Mouse (Mus musculus) spleen, adult 2 months (tissue): ENCODE results near the gene Snx19. TPM values are rescaled to one million over a fixed set of nuclear protein-coding genes. Genes with fewer than 3 reads are reported as not detected.

Source experiments
- DNase-seq, 2 experiments: peaks; one replicate each; pipeline versions ENCODE4 v3.0.0 to v3.0.0-alpha.2; 2012 to 2021; ENCODE audit warnings: low spot score in 2 of 2, low read depth in 1 of 2
- H3K27ac ChIP-seq: fragments of 200-500 bp; 2 replicates; pipeline ENCODE4 v1.5.1; 2012; ENCODE audit warnings: low read length, inconsistent platforms; ENCODE audit not compliant: insufficient read depth
- H3K27me3 ChIP-seq: fragments of 200-500 bp; 2 replicates; pipeline ENCODE4 v1.6.1; 2012; ENCODE audit warnings: mild to moderate bottlenecking, moderate library complexity, low read length, inconsistent platforms; ENCODE audit not compliant: control insufficient read depth, insufficient read depth
- H3K36me3 ChIP-seq: fragments of 200-500 bp; 2 replicates; pipeline ENCODE4 v1.6.1; 2012; ENCODE audit warnings: mild to moderate bottlenecking, low read length, inconsistent platforms; ENCODE audit not compliant: control insufficient read depth, insufficient read depth
- H3K4me1 ChIP-seq: fragments of 200-500 bp; 2 replicates; pipeline ENCODE4 v1.6.1; 2011; ENCODE audit warnings: inconsistent platforms; ENCODE audit not compliant: control insufficient read depth, insufficient read depth, insufficient read length
- H3K4me3 ChIP-seq: fragments of 200-500 bp; 2 replicates; pipeline ENCODE4 v1.5.1; 2011; ENCODE audit warnings: mild to moderate bottlenecking, inconsistent platforms; ENCODE audit not compliant: insufficient read depth, insufficient read length; ENCODE audit errors: extremely low read depth
- CTCF ChIP-seq: fragments of 200-500 bp; IDR thresholded peaks from 2 replicates; pipeline ENCODE4 v1.5.1; 2011; ENCODE audit warnings: mild to moderate bottlenecking, inconsistent platforms; ENCODE audit not compliant: insufficient read depth, insufficient read length, insufficient replicate concordance; ENCODE audit errors: extremely low read depth
- POLR2A ChIP-seq: fragments of 200-500 bp; IDR thresholded peaks from 2 replicates; pipeline ENCODE4 v1.6.1; 2011; ENCODE audit warnings: low read depth, low read length, inconsistent platforms
- WGBS: fragments of 180-500 bp; shearing (Covaris S2); methylation state at CpG from one replicate; pipeline ENCODE4 v1.1.7; 2018; 5-methylcytosine and 5-hydroxymethylcytosine counted together
- polyA plus RNA-seq: library from polyadenylated mRNA; depleted of rRNA; stranded (reverse); fragments of >200 nt; gene quantifications from 2 replicates; pipeline ENCODE4 v1.2.3, GENCODE M21; 2012

The Snx19 gene
- polyA plus RNA-seq, 1 experiment: 7.0 TPM

- WGBS: 64% methylated on average over 4 of the region's 4 CpGs
- no peaks in the 10 kb centered on the region for H3K4me1 ChIP-seq
- H3K36me3 ChIP-seq: peaks cover 20% of the 10 kb centered on the region
- H3K27ac ChIP-seq: no peak overlapping the region
- no peak overlapping the region for H3K4me3 ChIP-seq
- DNase-seq: no peak
- H3K27me3 ChIP-seq: no peaks in the 10 kb centered on the region
- TF ChIP-seq POLR2A (no peak), CTCF (no peak)
Observed at GRCm38 (mm10) chr9:30448459-30448858, 21.6 kb downstream of the Snx19 start.

GRCm38 (mm10) chr9:30449862-30450261, 23.0 kb downstream of the Snx19 start:
- 83% methylated on average over 2 of the region's 2 CpGs for WGBS
- no peak for DNase-seq
- peaks cover 17% of the 10 kb centered on the region for H3K36me3 ChIP-seq
- TF ChIP-seq CTCF (no peak), POLR2A (no peak)
- no peaks in the 10 kb centered on the region for H3K4me1 ChIP-seq
- H3K27ac ChIP-seq: no peak overlapping the region
- H3K27me3 ChIP-seq: no peaks in the 10 kb centered on the region
- no peak overlapping the region for H3K4me3 ChIP-seq

DNA sequence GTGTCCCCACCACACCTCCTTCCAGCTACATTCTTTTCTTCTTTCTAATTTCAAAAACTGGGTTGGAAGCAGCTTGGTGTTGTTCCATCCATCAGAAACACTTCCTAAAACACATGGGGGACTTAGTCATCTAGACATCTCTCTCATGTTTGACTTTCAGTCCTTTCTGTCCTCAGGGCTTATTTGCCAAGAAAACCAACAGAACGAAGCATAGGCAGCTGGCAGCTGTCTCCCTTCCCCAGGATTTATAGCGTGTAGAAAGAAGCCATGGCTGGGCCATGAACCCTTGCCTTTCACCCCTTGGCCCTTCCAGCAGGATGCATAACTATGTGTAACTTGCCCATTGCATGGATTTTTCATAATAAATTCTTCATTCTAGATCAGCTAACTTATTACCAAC, 23.9 kb downstream of the Snx19 start:
- no peaks in the 10 kb centered on the region for H3K27me3 ChIP-seq
- TF ChIP-seq POLR2A: no peak
- no peak for TF ChIP-seq CTCF
- H3K36me3 ChIP-seq: peaks cover 14% of the 10 kb centered on the region
- H3K4me3 ChIP-seq: no peak overlapping the region
- 91% methylated on average over 2 of the region's 2 CpGs for WGBS
- no peaks in the 10 kb centered on the region for H3K4me1 ChIP-seq
- H3K27ac ChIP-seq: no peak overlapping the region
- no peak for DNase-seq

DNA sequence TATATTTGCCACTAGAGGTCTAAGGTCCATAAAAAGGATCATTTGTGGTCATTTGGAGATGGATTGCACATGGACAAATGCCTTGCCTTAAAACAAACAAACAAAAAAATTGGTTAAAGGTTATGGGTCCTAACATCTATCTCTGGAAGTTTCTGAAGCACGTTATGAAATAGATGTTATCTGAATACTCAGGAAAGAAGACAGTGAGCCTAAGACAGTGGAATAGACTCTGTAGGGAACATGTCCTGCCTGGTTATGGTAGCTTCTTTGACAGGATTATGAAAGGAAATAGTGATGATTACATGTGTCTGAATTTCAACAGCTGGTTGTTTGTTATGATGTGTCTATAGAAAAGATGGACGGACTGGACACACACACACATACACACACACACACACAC, 27.6 kb downstream of the Snx19 start:
- no peak for DNase-seq
- Histone ChIP-seq H3K36me3 (peaks cover 14% of the 10 kb centered on the region), H3K4me1 (no peaks in the 10 kb centered on the region), H3K4me3 (no peak overlapping the region), H3K27me3 (no peaks in the 10 kb centered on the region), H3K27ac (no peak overlapping the region)
- 73% methylated on average over 2 of the region's 2 CpGs for WGBS
- TF ChIP-seq CTCF: no peak
- no peak for TF ChIP-seq POLR2A

DNA sequence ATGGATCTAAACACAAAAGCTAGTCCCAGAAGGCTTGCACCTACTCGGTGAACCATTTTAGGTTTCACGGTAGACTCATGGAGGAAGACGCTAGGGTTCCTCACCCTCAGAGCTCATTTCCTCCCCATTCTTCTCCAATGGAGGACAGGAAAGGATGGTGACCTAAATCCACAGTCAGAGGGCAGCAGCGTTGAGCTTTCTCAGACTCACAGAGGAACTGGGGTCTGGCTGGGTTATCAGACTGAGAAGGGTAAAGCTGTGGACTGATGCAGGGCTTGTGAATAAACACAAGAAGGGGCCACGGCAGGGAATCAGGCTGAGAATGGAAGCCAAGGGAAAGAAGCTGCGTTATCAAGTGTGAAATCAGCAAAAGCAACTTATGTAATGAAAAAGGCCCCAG, 29.3 kb downstream of the Snx19 start:
- Histone ChIP-seq H3K4me3 (no peak overlapping the region), H3K27me3 (no peaks in the 10 kb centered on the region), H3K27ac (no peak overlapping the region), H3K36me3 (peaks cover 8% of the 10 kb centered on the region), H3K4me1 (no peaks in the 10 kb centered on the region)
- DNase-seq: no peak
- WGBS: 68% methylated on average over 6 of the region's 6 CpGs
- no peak for TF ChIP-seq POLR2A
- no peak for TF ChIP-seq CTCF

DNA sequence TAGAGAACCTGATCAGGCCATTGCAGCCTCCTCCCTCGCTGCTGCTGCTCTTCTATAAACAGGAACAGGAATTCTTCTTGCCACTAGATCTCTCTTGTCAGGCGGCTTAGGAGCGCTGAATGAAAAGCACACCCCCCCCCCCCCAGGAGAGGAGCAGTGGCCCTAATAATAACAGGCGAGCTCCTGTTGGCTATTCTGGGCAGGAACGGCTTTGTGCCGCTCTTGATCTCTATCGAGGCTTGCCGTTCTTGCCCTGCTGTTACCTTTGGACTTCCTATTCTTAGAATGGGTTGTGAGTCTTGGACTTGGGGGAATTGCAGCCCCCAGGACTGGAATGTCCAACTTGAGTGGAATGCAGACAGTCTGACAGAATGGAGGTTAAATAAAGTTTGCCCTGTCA, 33.6 kb downstream of the Snx19 start:
- Histone ChIP-seq H3K4me1 (no peaks in the 10 kb centered on the region), H3K36me3 (peaks cover 13% of the 10 kb centered on the region), H3K27ac (no peak overlapping the region), H3K4me3 (no peak overlapping the region), H3K27me3 (no peaks in the 10 kb centered on the region)
- no peak for DNase-seq
- WGBS: 93% methylated on average over 8 of the region's 8 CpGs
- TF ChIP-seq CTCF: no peak
- TF ChIP-seq POLR2A: no peak

- TF ChIP-seq CTCF (no peak), POLR2A (no peak)
- H3K27ac ChIP-seq: no peak overlapping the region
Observed at GRCm38 (mm10) chr9:30464661-30465060, 37.8 kb downstream of the Snx19 start.

GRCm38 (mm10) chr9:30480043-30480442, 53.1 kb downstream of the Snx19 start:
- Histone ChIP-seq H3K4me1 (no peaks in the 10 kb centered on the region), H3K27me3 (no peaks in the 10 kb centered on the region), H3K4me3 (no peak overlapping the region), H3K36me3 (no peaks in the 10 kb centered on the region), H3K27ac (no peak overlapping the region)
- WGBS: 69% methylated on average over 4 of the region's 4 CpGs
- no peak for DNase-seq
- no peak for TF ChIP-seq POLR2A
- no peak for TF ChIP-seq CTCF

More at GRCm38 (mm10) chr9:30464661-30465060, 37.8 kb downstream of the Snx19 start:
- no peaks in the 10 kb centered on the region for H3K4me1 ChIP-seq
- H3K27me3 ChIP-seq: no peaks in the 10 kb centered on the region
- no peak overlapping the region for H3K4me3 ChIP-seq
- no peak for DNase-seq
- WGBS: 87% methylated on average over 4 of the region's 4 CpGs
- peaks cover 13% of the 10 kb centered on the region for H3K36me3 ChIP-seq
